Mouse (Mus musculus) intestine, postnatal 0 days (tissue): ENCODE data around the gene Pofut1. TPM values are rescaled to one million over a fixed set of nuclear protein-coding genes. Genes with fewer than 3 reads are reported as not detected.

ENCODE experiments used
- ATAC-seq: fragments of 200-750 bp; cut with Nextera tagmentation; 2 replicates; pipeline ENCODE4 v1.8.0; 2017; ENCODE audit warnings: mild to moderate bottlenecking, moderate TSS enrichment, moderate library complexity
- H3K27ac ChIP-seq: fragments of 300-500 bp; sonication (generic); 2 replicates; pipeline ENCODE4 v1.5.1; 2014; ENCODE audit warnings: mild to moderate bottlenecking, low read depth, low read length, moderate library complexity
- H3K27me3 ChIP-seq: fragments of 300-500 bp; sonication (generic); replicated peaks from 2 replicates; pipeline ENCODE4 v1.6.1; 2014; ENCODE audit warnings: low read length, mixed read lengths; ENCODE audit not compliant: control insufficient read depth, insufficient read depth
- H3K36me3 ChIP-seq: fragments of 300-500 bp; sonication (generic); 2 replicates; pipeline ENCODE4 v1.6.1; 2014; ENCODE audit warnings: mild to moderate bottlenecking, moderate library complexity; ENCODE audit not compliant: control insufficient read depth, insufficient read depth
- H3K4me1 ChIP-seq: fragments of 300-500 bp; sonication (generic); replicated peaks from 2 replicates; pipeline ENCODE4 v1.6.1; 2014; ENCODE audit warnings: antibody characterized with exemption, low read length, mixed read lengths; ENCODE audit not compliant: control insufficient read depth, insufficient read depth
- H3K4me2 ChIP-seq: fragments of 300-500 bp; sonication (generic); replicated peaks from 2 replicates; pipeline ENCODE4 v1.6.1; 2014; ENCODE audit warnings: low read depth, mild to moderate bottlenecking, moderate library complexity
- H3K4me3 ChIP-seq: fragments of 300-500 bp; sonication (generic); 2 replicates; pipeline ENCODE4 v1.5.1; 2014; ENCODE audit warnings: low read depth, low read length
- H3K9ac ChIP-seq: fragments of 300-500 bp; sonication (generic); 2 replicates; pipeline ENCODE4 v1.6.1; 2014; ENCODE audit warnings: mild to moderate bottlenecking, low read depth, low read length
- H3K9me3 ChIP-seq: fragments of 300-500 bp; sonication (generic); 2 replicates; pipeline ENCODE4 v1.6.1; 2016; ENCODE audit warnings: mixed run types; ENCODE audit not compliant: control insufficient read depth
- CTCF ChIP-seq: sonication (generic); IDR thresholded peaks from 2 replicates; pipeline ENCODE4 v1.5.1; 2016; ENCODE audit warnings: low read depth, mild to moderate bottlenecking, control low read depth, antibody characterized with exemption, moderate library complexity
- WGBS: fragments of 180-500 bp; shearing (Covaris S2); extraction: QIAGEN DNeasy Blood & Tissue Kit; methylation state at CpG from one replicate; pipeline ENCODE4 v1.1.7; 2014; 5-methylcytosine and 5-hydroxymethylcytosine counted together
- polyA plus RNA-seq: library from polyadenylated mRNA; unstranded; fragments of >200 nt; fragmentation: Nextera tagmentation; extraction: Ambion mirVana; gene quantifications from 2 replicates; pipeline ENCODE4 v1.2.1, GENCODE M21; 2015

Gene Pofut1
- polyA plus RNA-seq, 1 experiment from 2014 or later: 7.5 TPM

DNA sequence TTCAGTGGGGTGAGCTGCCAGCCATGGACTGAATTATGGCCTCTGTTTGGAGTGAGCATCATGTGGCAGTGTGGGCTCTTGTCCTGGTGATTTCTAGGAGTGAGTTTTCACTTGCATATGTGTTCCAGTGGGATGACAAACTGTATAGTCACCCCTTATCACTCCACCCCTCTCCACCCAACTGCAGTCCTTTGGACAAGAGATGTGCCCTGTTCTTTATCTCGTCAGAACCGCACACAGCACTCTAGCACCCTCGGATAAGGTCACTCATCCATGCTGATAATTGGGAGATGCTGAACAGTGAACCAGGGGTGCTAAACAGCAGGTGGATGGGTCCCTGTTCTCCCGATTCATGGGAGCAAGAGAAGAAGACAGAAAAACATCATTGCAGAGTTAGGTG is 19.7 kb upstream of the Pofut1 start:
- Histone ChIP-seq H3K4me2 (no peak overlapping the region), H3K36me3 (no peaks in the 10 kb centered on the region), H3K27ac (no peak overlapping the region), H3K4me3 (no peak overlapping the region), H3K9ac (no peak overlapping the region), H3K4me1 (0 out of 2 replicates have a peak, but pooled peaks cover 5% of the 10 kb centered on the region), H3K27me3 (no peaks in the 10 kb centered on the region), H3K9me3 (no peaks in the 10 kb centered on the region)
- 63% methylated on average over 4 of the region's 4 CpGs for WGBS
- ATAC-seq: no peak
- no peak for TF ChIP-seq CTCF

DNA sequence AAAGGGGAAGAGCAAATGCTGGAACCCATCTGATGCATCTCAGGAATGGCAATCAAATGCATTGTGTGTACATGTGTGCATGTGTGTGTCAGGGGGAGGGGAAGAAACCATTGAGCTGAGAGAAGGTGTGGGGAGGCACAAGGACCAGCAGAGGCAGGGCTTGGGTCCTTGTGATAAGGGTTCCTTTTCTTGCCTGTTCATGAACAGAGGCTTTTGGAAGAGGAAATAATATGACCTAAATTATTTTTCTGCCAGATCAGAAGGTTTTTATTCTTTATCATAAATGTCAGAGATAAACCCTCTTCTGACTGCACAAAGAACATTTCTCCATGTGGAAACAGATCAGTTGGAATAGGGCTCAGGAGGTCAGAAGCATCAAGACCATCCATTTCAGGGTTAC is 19.2 kb upstream of the Pofut1 start:
- no peak overlapping the region for H3K9ac ChIP-seq
- H3K4me3 ChIP-seq: no peak overlapping the region
- no peaks in the 10 kb centered on the region for H3K9me3 ChIP-seq
- H3K27ac ChIP-seq: no peak overlapping the region
- H3K4me1 ChIP-seq: 0 out of 2 replicates have a peak, but pooled peaks cover 5% of the 10 kb centered on the region
- no peak for TF ChIP-seq CTCF
- no peaks in the 10 kb centered on the region for H3K27me3 ChIP-seq
- H3K36me3 ChIP-seq: no peaks in the 10 kb centered on the region
- no peak for ATAC-seq
- no peak overlapping the region for H3K4me2 ChIP-seq

DNA sequence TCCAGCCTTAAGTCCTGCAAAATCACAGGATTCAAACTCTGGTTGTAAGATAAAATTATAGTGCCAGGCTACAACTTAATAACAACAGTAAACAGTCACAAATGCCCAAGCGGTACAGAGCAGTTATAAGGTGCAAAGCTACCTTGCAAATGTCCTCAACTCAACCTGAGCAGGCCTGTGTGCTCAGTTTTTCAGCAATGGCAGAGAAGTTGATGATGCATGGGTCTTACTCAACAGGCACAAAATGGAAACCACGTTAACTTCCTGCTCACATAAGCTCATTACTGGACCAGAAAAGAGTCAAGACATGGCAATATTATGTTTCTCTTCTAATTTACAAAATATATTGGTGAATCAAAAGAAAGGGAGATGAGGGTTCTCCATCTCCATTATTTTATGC is 18.8 kb upstream of the Pofut1 start:
- H3K36me3 ChIP-seq: no peaks in the 10 kb centered on the region
- no peak overlapping the region for H3K9ac ChIP-seq
- H3K9me3 ChIP-seq: no peaks in the 10 kb centered on the region
- no peak overlapping the region for H3K4me3 ChIP-seq
- no peak overlapping the region for H3K27ac ChIP-seq
- ATAC-seq: no peak
- TF ChIP-seq CTCF: no peak
- H3K4me2 ChIP-seq: no peak overlapping the region
- H3K27me3 ChIP-seq: no peaks in the 10 kb centered on the region
- 83% methylated on average over 2 of the region's 2 CpGs for WGBS
- 0 out of 2 replicates have a peak, but pooled peaks cover 5% of the 10 kb centered on the region for H3K4me1 ChIP-seq

DNA sequence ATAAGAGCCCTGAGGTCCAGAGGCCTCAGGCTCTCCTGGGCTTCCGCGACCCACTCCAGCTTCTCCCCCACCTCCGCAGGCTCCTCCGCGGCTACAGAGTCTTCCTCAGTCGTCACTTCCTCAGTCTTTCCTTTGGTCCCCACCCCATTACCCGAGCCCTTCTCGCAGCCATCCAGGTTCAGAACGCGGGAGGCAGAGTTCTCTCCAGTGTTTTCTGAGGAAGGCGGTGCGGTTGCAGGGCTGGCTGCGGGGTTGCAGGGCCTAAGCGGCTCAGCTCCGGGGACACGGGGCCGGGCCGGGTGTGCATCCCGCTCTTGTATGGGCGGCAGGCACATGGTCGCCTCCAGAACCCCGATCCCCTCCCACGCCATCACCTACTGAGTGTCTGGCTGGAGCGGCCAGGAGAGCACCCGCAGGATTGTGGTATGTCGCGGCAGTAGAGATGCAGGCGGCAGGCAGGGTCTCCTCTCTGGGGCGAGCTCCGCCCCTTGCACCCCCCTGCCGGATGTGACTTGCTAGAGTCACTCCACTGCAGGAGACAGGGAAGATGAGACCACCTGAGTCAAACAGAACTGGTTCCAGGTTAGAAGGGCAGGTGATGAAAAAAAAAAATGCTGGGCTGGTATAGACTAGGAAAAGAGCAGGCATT is 16.3 kb upstream of the Pofut1 start, which contains the start of gene Tspyl3:
Tspyl3 (minus strand) TSS at position 496 of the 649 bp plus-strand sequence.
- Histone ChIP-seq H3K9me3 (no peaks in the 10 kb centered on the region), H3K4me1 (no peaks in the 10 kb centered on the region), H3K4me2 (peak within 1 kb of the TSS; percentile 69), H3K27ac (peak within 1 kb of the TSS; percentile 62), H3K4me3 (peak within 1 kb of the TSS; percentile 49), H3K27me3 (no peaks in the 10 kb centered on the region), H3K36me3 (peaks cover 22% of the 10 kb centered on the region), H3K9ac (peak within 1 kb of the TSS; percentile 59)
- 7% methylated on average over 31 of the region's 31 CpGs for WGBS
- TF ChIP-seq CTCF: no peak; the same call in none of the 2 replicates
- peak; percentile 6; the same call in 1 of the 2 replicates for ATAC-seq

DNA sequence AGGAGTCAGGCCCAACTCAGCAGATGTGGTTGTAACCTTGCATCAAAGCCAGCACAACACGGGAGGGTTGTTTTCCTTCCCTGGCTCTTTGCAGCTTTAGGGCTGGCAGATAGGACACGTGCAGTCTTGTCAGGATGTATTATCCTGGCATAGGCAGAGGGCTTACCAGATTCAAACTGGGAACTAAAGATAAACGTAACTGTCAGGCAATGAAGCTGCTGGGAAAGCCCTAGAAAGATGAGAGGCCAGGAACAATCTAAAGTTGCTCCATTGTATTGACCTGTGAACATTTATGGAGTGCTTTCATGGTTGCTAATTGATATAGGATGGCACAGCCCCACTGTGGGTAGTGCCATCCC is 15.8 kb upstream of the Pofut1 start:
- Histone ChIP-seq H3K27ac (peak overlapping the region; percentile 62; the same call in 1 of the 2 replicates), H3K4me1 (no peaks in the 10 kb centered on the region), H3K9me3 (no peaks in the 10 kb centered on the region), H3K9ac (0 out of 2 replicates have a peak overlapping the region, but pooled peaks have one; percentile 59), H3K4me3 (peak overlapping the region; percentile 49; the same call in 1 of the 2 replicates), H3K27me3 (no peaks in the 10 kb centered on the region), H3K4me2 (peak overlapping the region; percentile 69), H3K36me3 (peaks cover 27% of the 10 kb centered on the region)
- ATAC-seq: peak; percentile 17; the same call in 1 of the 2 replicates
- TF ChIP-seq CTCF: no peak
- 6% methylated on average over 3 of the region's 3 CpGs for WGBS

DNA sequence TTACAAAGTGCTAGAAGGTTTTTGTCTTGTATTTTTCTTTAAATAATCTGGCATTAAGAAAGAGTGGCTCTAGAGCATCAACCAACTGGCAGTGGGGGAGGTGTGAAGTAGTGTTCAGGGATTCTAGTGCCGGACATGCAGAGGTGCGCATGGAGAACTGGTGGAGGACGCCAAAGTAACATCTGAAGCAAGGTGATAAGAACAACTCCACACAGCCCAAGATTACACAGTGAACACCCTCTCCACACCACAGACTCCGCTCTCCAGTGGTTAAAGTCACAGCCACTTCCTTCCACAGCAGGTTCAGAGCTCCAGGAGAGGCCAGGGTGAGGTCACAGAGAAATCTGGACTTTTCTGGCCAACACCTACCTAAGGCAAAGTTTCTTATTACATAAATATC is 13.4 kb upstream of the Pofut1 start:
- WGBS: 72% methylated on average over 4 of the region's 4 CpGs
- ATAC-seq: no peak
- H3K36me3 ChIP-seq: peaks cover 49% of the 10 kb centered on the region

More for the DNA sequence above, 13.4 kb upstream of the Pofut1 start:
- Histone ChIP-seq H3K27me3 (no peaks in the 10 kb centered on the region), H3K4me2 (no peak overlapping the region), H3K9ac (no peak overlapping the region), H3K27ac (no peak overlapping the region), H3K4me3 (no peak overlapping the region), H3K9me3 (no peaks in the 10 kb centered on the region), H3K4me1 (no peaks in the 10 kb centered on the region)
- TF ChIP-seq CTCF: no peak
